Mouse (Mus musculus): ENCODE data around the gene Gper1.

The Gper1 gene

DNA sequence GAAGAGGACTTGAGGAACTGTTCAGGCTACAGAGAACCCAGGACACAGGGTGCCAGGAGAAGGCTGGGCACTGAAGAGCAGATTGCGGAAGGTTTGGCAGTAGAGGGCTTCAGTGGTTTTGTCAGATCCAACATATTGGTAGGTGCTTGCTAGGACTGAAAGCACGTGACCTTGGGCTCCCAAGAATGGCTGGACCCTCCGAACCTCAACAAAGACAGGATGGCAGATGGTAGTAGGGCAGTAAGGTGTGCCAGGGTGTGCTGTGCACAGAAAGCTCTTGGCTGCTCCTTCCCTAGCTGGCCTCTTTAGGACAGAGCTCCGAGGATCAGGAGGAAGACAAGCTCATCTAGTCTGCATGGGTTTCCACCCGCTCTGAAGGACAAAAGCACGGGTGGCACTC is 11.8 kb upstream of the Gper1 start:
- no peak for DNase-seq (ENCODE audit: low read depth, low spot score)

DNA sequence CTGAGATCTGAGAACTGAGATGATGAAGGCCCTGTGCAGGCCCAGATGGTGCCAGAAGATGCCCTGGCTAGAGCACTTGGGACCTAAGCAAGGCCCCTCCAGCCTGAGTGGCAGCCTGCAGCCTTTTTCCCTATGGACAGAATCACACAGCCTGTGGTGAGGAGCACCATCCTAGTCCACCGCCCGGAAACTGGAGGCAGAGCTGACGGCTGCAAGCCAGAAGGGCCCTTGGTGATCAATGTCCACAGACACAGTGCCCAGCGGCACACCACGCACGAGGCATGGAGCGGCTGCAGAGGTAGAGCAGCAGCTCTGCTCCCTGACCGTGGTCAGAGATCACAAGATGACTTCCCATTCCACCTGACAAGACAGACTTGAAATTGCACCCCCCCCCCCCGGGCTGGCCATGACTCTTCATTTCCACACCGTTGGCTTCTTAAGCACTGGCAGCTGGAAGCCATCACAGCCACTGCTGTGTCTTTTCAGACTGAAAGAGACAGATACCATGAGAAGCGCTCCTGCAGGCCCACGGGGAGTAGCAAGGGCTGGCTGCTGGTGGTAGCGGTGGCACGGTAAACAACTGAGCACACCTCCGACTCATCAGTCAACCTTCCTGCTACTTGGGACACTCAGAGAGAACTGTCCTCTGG is 11.2 kb upstream of the Gper1 start:
- no peak for DNase-seq (ENCODE audit: low read depth, low spot score)

DNA sequence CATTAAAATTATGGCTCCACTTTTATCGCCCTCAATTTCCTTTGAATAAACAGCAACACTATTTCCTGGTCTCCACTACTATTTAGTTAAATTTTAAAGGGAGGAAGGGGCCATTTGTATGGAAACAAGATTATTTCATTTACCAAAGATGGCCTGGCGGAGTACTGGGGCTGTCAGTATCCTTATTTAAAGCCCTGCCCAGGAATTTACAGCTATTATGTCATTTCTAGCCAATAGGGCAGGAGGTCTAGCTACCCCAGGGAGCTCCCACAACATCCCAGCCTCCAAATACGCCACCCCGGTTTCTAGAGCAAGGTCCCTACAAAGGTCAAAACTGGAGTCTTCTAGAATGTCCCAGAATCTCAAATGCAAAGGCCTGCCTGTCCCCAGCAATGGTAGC is 9.4 kb upstream of the Gper1 start:
- DNase-seq (ENCODE audit: low read depth, low spot score) = no peak

DNA sequence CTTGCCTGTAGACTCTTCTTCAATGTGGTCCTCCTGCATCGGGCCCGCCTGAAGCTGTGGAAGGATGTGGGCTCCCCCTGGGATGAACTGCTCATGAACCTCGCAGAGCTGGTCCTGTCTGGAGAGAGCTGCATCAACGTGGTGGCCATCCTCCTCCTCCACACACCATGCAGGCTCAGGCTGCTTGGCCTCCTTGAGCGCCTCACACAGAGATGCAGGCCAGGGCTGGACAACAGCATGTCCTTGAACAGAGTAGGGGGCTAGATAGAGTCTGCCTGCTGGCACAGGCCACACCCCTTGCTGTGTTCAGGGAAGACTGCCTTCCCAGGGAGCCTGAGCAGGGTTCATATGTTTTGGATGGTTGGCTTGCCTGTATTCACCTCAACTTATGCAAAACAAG is 8.0 kb upstream of the Gper1 start:
- no peak for DNase-seq (ENCODE audit: low read depth, low spot score)

DNA sequence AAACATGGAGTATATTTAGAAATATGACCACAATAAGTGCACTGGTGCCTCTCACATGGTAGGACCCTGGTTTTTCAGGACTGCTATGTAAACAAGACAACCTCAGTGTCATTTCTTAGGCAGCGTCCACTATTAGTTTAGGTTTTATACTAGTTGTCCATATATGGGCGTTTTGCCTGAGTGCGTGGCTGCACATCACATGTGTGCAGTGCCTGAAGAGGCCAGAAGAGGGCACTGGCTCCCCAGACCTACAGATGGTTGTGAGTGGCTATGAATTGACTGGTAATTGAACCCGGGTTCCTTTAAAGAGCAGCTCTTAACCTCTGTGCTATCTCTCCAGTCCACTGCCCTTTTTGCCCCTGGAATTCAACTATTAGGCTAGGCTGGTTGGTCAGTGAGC is 6.0 kb upstream of the Gper1 start:
- peak; percentile 18 for DNase-seq (ENCODE audit: low read depth, low spot score)

DNA sequence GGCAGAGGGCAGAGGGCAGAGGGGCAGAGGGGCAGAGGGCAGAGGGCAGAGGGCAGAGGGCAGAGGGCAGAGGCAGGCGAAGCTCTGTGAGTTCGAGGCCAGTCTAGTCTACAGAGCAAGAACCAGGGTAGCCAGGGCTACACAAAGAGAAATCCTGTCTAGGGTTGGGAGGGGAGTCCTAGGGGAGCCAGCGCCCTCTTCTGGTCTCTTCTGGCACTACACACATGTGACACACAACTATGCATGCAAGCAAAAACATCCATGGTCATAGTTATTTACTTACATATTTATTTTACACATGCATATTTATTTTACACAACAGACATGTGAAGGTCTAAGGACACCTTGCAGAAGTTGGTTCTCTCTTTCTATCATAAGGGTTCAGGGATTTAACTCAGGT is 5.5 kb upstream of the Gper1 start:
- DNase-seq (ENCODE audit: low read depth, low spot score) = no peak

DNA sequence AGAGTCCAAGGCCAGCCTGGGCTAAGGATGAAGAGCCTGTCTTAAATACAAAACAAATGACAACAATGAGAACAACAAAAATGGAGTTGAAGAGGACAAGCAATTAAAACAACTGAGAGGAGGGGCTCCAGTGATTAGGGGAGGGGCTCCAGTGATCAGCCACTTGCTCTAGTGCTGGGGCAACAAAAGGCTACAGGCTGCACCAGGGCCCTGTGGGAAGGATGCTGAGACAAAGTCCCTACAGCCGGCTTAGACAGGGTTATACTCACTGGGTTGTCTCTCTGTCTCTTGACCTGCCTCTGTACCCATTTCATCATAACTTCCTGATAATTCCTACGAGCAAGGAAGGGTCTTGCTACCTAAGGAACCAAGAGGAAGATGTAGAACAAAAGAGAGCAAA is 4.8 kb upstream of the Gper1 start:
- no peak for DNase-seq (ENCODE audit: low read depth, low spot score)

DNA sequence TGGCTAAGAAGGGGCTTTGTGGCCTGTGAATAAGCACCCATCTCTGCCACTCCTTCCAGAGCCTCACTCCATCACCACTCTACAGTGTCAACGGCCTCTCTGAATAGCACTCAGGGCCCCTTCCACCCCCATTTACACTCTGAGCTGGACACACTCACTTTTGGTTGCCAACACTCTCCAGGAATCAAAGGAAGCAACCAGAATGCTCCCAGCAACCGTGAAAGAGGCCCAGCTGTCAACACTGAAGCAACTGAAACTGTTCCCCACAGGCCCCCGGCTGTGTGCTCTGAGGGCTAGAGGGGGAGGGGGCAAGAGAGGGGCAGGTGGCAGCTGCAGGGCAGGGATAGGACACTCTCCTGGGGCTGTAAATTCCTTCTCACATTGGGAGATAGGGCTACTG is 4.3 kb upstream of the Gper1 start:
- no peak for DNase-seq (ENCODE audit: low read depth, low spot score)

DNA sequence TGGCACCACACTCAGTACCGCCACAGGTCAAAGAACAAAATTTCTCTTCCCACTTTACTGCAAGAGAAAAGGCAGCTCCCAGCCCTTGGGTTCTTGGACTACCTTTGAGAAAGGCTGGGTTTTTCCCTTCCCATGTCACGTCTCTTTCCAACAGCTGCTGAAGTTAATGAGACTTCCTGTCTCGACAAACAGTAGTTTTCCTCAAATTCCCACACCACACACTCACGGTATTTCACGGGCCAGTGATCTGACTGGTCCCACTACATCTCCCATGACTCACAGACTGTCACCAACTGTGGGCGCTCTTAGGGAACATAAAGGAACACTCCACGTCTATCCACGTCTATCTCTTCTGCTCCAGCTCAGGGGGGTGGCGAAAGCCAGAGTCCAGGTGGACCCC is 2.2 kb downstream of the Gper1 start:
- DNase-seq (ENCODE audit: low read depth, low spot score) = no peak

DNA sequence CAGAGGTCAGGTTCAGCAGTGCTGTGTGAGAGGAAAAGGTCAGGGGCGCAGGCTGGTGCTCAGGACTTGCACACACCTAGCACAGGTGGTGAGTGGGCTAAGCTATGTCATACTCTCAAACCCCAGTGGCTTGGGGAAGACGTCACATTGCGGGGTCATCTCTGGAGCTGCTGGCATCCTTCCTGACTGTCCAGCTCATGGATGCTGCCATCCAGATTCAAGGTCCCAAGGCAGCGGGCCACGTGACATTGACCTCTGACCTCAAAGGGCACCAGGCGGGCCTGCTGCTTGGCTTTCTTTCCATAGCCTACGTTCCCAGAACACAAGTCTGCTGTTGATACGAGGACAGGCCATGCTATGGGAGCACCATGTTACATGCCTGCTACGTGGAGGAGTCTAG is 4.0 kb downstream of the Gper1 start:
- no peak for DNase-seq (ENCODE audit: low read depth, low spot score)

DNA sequence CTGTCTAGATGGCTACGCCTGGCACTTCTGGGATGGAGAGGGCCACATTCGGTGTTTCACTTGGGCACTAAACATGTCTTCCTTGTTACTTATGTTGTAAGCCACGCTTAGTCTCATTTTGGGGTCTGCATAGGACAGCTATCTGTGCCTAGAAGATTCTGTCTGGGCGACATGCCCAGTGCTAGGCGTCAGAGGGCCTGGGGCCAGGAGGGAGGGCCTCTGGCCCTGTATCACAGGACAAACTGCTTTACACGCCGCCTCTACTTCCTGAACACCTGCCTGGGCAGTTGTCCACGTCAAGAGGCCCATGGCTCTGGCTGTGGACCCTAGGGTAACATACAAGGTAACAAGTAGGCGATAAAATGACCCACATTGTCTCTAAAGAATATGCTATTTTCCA is 5.0 kb downstream of the Gper1 start:
- no peak for DNase-seq (ENCODE audit: low read depth, low spot score)

DNA sequence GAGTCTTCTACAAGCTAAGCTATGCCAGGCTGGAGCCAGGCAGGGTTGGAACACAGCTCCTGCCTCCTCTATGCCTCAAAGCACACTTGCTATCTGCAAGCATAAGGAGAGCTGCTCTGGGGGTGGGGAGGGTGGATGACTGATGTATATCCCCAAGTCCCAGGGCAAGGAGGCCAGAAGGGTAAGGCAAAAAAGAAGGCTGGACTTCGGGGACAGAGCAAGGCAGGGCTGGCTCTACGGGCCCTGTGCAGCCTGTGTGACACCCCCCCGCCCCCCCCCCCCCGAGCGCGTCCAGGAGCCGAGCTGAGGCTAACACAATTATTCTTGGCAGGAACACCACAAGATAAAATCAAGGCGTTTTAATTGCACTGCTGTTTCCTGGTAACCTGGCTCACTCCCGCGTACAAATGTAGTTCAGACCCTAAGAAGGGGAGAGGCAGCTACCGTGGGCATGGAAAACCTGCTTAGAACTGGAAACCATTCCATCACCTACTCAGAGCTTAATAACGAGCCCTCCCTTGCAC is 6.9 kb downstream of the Gper1 start:
- no peak for DNase-seq (ENCODE audit: low read depth, low spot score)

DNA sequence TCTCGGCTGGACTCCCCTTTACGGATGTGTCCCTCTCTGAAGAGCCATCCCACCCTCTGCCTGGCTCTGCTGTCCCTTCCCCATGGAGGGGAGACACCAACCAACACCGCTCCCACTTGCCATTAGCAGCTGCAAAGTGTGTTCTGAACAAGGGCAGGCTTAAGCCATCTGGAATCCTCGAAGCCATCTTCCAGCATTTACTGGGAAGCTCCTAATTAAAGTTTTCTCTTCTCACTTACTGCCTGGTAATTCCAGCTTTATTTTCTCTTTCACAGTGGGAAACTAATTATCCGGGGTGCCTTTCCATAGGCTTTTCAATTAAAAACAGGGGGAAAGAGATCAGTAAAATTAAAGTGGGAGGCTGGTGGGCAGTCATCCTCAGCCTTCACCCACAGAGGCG is 9.4 kb downstream of the Gper1 start:
- DNase-seq (ENCODE audit: low read depth, low spot score) = no peak

DNA sequence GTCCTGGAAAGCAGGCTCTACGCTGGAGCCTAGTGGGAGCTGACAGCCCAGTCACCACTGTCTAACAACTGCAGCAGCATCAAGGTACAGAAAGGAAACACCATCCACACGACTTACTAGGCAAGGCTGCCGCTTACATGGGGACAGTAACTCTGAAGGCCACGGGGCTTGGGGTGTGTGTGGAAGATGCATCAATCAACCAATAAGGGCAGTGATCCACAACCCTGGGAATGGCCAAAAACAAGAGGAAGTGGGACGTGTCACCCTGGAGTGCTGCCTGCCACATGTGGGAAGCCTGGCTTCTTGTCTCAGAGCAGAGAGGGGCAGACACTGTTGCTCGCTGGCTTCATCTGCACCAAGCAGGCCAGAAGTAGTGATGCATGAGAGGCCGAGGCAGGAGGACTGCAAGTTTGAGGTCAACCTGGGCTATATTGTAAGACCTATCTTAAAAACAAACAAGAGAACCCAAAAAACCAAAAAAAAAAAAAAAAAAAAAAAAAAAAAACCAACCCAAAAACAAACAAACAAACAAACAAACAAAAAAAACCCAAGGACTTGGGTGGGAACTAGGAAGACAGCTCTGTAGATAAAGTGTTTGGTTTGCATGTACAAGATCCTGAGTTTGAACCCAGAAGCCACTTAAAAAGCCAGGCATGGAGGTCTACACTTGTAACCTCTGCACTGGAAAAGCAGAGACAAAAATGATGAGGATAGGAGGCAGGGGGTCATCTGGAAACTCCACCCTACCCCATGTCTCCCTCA is 10.0 kb downstream of the Gper1 start:
- DNase-seq (ENCODE audit: low read depth, low spot score) = no peak

DNA sequence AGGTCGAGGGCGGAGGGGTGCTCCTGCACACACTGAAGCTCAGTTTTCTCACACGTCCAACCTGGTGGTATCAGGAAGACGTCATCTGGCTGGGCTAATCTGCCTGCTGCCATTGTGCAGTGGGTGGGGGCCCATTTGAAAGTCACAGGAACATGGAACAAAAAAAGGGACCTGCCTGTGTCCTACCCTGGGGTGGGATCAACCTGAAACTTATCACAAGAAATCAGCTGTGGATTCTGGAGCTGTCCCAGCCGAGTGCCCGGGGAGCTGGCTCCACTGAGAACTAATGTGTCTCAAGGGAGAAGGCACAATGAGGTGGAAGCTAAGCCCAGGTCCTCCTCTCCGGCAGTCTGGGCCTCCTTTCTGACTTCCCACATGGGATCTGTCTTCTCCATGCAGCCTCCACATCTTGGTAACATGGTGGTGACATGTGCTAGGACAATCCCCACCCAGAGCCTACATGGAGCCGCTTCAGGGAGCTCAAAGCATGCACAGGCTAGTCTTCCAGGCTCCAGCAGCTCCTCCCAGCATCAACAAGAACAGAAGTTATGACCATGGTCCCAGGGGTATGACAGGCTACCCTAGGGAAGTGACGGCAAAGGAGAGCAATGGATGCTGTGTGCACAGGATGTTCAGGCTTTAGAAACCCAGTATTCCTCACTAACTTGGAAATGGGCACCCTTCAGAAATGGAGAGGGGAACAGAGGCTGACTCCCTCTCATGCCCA is 11.1 kb downstream of the Gper1 start:
- no peak for DNase-seq (ENCODE audit: low read depth, low spot score)

DNA sequence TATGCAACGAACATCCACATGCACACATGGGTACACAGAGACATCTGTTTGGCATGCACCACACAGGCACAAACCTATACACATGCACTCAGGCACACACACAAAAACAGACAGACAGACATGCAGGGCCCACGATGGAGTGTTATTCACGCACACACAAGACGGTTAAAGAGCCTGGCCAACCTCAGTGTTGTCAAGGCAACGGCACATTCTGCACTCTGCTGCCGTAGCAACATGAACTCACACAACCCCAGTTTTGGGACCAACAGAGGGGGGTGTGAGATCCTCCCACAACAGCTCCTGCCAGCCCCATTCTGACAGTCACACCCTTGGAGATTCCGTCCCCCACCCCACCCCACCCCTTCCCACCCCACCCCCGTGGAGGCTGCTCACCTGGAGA is 12.0 kb downstream of the Gper1 start:
- no peak for DNase-seq (ENCODE audit: low read depth, low spot score)

DNA sequence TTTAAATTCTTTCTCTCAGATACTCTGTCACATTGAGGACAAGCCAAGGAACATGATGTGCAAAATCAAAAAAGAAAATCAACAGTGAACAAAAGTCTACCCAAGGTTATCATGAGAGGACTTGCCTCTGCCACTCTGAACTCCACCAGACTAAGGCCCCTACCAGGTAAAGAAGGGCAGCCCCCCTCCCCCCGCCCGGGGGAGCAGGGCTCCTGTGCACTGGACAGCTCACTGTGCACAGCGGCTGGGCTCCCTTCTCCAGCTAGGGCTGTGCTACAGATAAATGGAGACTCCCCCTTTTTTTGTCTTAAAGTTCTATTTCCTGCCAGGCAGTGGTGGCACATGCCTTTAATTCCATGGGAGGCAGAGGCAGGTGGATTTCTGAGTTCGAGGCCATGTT is 14.8 kb downstream of the Gper1 start:
- no peak for DNase-seq (ENCODE audit: low read depth, low spot score)

DNA sequence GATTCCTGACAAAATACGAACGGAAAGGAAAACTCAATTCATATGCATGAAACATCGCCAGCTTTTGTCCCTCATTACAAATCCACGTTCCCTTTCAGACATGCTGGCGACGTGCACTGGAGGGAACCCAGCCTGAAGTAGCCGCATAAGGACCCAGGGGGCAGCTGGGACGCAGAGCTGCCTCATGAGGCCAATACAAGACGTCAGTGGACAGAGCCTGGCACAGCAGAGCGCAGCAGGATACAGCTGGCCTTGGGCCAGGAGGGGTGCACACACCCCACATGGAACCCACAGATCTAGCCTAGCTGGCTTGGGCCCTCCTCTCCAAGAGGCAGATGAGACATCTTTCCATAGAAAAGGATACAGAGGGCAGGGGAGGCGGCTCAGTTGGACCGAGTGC is 15.5 kb downstream of the Gper1 start:
- DNase-seq (ENCODE audit: low read depth, low spot score) = no peak

DNA sequence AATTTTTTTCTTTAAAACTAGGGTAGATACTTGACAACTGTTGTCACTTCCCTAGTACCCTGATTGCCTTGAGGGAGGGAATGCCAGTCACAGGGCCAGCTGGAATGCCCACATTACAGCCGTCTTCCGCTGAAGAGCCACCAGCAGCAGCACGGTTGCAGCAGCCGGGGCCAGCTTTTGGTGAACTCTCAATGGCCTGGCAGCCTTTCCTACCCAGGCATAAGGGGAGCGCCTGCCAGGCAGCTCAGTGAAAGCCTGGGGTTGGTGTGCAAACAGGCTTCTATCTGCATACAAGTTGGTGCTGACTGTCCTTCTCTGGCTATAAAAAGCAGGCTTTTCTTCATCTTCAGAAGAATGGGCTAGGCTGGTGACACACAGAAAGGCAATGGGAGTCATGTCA is 17.5 kb downstream of the Gper1 start:
- DNase-seq (ENCODE audit: low read depth, low spot score) = no peak

DNA sequence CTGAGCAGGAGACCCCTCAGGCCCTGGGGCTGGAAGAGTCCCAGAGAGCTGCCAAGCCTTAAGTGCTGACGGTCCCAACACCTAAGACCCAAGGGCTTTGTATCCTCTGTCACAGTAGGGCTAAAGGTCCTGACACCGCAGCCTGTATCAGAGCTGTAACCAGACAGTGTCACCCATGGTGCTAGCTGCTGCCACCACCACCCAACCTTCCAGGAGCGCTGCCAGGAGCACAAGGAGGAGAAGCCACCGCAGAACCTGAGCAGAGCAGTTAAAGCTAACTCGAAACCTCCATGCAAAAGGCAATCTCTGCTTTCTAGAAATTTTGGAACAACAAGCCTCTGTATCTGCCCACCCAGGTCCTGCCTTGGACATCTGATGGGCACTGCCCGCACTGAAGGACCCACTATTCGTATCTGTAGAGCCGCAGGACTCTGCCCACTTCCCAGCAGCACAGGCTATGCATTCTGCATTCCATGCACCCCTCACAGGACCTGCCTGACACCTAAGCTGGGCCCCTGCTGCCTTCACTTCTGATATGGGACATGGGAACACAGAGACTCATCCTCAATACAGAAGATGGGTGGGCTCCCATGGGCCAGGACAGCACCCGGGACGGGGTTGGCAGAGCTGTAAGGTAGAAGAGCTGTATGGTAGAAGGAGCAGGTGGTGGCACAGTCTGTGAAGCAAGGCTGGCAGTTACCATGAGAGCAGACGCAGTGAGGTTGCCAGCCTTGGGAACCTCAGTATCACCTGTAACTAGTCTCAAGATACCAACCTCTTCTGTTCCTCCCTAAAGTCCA is 18.2 kb downstream of the Gper1 start:
- DNase-seq (ENCODE audit: low read depth, low spot score) = no peak

DNA sequence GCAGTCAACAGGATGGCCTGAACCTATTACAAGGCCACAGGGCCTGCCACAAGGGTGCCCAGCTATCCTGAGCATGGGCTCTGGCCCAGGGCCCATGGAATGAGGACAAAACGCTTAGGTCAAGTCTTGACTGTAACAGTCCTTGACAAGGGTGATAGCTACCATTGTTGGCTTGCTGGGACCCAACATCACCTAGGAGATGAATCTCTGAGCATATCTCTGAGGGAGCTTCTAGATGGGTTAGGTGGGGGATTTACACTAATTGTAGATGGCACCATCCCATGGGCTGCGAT is 18.7 kb downstream of the Gper1 start:
- no peak for DNase-seq (ENCODE audit: low read depth, low spot score)

DNA sequence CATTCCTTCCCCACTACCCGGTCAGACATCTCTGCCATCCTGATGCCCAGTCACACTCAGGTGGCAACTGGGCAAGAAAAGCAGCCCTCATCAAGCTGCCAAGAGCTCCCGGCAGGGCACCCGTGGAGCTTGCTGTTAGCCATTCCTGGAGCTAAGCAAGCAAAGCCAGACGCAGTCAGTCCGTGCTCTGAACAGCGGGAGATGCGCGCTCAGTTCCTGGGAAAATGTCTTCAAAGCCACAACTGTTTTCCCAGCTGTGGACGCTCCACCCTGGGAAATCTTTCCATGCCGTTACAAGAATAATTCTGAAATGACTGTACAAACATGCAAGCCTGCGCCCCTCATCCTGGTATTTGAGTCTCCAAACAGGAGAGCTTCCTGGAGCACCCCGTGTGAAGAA is 19.5 kb downstream of the Gper1 start:
- no peak for DNase-seq (ENCODE audit: low read depth, low spot score)

Measured in WW6 (cell line).